ENCODE assay signal across 20 mouse cellular contexts in the genomic region with DNA sequence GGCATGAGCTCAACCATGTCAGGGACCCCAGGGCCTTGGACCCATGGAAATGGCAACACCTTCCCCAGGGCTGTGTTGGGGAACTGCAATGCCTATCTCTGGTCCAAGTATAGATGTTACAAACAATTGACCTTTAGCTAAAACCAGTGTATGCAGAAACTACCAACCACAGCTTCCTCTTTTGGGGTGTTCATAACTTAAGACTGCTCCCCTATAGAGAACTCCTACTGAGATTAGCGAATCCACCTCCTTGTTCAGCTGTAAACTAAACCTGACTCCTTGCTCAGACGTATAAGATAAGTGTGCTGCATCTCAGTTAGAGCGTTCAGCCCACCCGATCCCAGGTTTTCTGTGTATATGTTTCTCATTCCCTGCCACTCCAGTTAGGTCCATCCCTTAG. TPM values are rescaled to one million over a fixed set of nuclear protein-coding genes. Genes with fewer than 3 reads are reported as not detected.
DNase-seq lines count a peak whose midpoint lies in the region; ATAC-seq and TF ChIP-seq lines count a peak whose summit lies in the region.
"Had no signal": no experiment of that assay in that cellular context is flagged by ENCODE, and none has a peak within 500 bp of the region (broad histone marks: within the 10 kb centered on the region; RNA-seq: fewer than 3 reads in every experiment).

No protein-coding gene starts in this region.

- H3K9ac ChIP-seq in liver, postnatal 0 days (replicated peaks), result no peak overlapping the region
- no peak overlapping the region for H3K9ac ChIP-seq in liver, embryonic 11.5 days (ENCODE audit: low read depth, low read length)
- H3K9ac ChIP-seq: embryonic facial prominence, embryonic 13.5 days; forebrain, embryonic 15.5 days; limb, embryonic 15.5 days; midbrain, embryonic 12.5 days; neural tube, embryonic 13.5 days had no signal

- no peak overlapping the region for H3K4me2 ChIP-seq in liver, postnatal 0 days (ENCODE audit: low read depth, low read length)
- H3K4me2 ChIP-seq in liver, embryonic 11.5 days, result no peak overlapping the region
- H3K4me2 ChIP-seq: embryonic facial prominence, embryonic 13.5 days; forebrain, embryonic 15.5 days; limb, embryonic 15.5 days; midbrain, embryonic 12.5 days; neural tube, embryonic 13.5 days had no signal

- H3K9me3 ChIP-seq in liver, postnatal 0 days (ENCODE audit: low read length), result no peaks in the 10 kb centered on the region
- H3K9me3 ChIP-seq in liver, embryonic 11.5 days (ENCODE audit: control insufficient read depth, low read length), result no peaks in the 10 kb centered on the region
- H3K9me3 ChIP-seq in megakaryocyte, embryonic 14.5 days, result peaks cover 12% of the 10 kb centered on the region
- H3K9me3 ChIP-seq: embryonic facial prominence, embryonic 13.5 days; forebrain, embryonic 15.5 days; limb, embryonic 15.5 days; midbrain, embryonic 12.5 days; neural tube, embryonic 13.5 days had no signal

- no peaks in the 10 kb centered on the region for H3K36me3 ChIP-seq in liver, postnatal 0 days (replicated peaks; ENCODE audit: insufficient read depth, low read length)
- H3K36me3 ChIP-seq in liver, embryonic 11.5 days (ENCODE audit: control insufficient read depth, insufficient read depth, low read length), result no peaks in the 10 kb centered on the region
- peaks cover 17% of the 10 kb centered on the region for H3K36me3 ChIP-seq in megakaryocyte, embryonic 14.5 days (replicated peaks; ENCODE audit: low read length)
- H3K36me3 ChIP-seq: embryonic facial prominence, embryonic 13.5 days; forebrain, embryonic 15.5 days; limb, embryonic 15.5 days; midbrain, embryonic 12.5 days; neural tube, embryonic 13.5 days had no signal

- no peak for DNase-seq in liver, postnatal 0 days
- DNase-seq in liver, embryonic 11.5 days (ENCODE audit: low spot score), result no peak
- peak; percentile 81 for DNase-seq in 416B (ENCODE audit: low read depth)
- DNase-seq in urinary bladder, adult 18-20 months (ENCODE audit: low spot score in 2 of 2), result no peak
- DNase-seq in heart, postnatal 14 days, result no peak
- no peak for DNase-seq in gastrocnemius, adult 18-20 months (ENCODE audit: low spot score)
- DNase-seq: adrenal gland, adult 8-10 months; cerebellum, adult 9-11 months; gastrocnemius, postnatal 25 days; kidney, adult 11 months; layer of hippocampus, postnatal 36 days; thymus, postnatal 25 days had no signal

- intact Hi-C loops in heart, postnatal 14 days (cut with DNase I), result no loop called here

- H3K27ac ChIP-seq in liver, postnatal 0 days (ENCODE audit: low read depth), result peak overlapping the region; percentile 74
- H3K27ac ChIP-seq in liver, embryonic 11.5 days (ENCODE audit: low read depth, low read length), result no peak overlapping the region
- peak overlapping the region; percentile 92 for H3K27ac ChIP-seq in bone marrow, adult 2 months (ENCODE audit: control insufficient read depth, insufficient read depth, low read depth, low read length, poor library complexity)
- H3K27ac ChIP-seq: embryonic facial prominence, embryonic 13.5 days; forebrain, embryonic 15.5 days; kidney, postnatal 0 days; limb, embryonic 15.5 days; midbrain, embryonic 12.5 days; neural tube, embryonic 13.5 days had no signal

- no peak for TF ChIP-seq EP300 in liver, postnatal 0 days (IDR thresholded peaks at IDR 0.05; ENCODE audit: low read depth)

- no peak for TF ChIP-seq CTCF in liver, postnatal 0 days (IDR thresholded peaks at IDR 0.05; ENCODE audit: low read depth)
- TF ChIP-seq CTCF in bone marrow, adult 2 months (IDR thresholded peaks at IDR 0.05; ENCODE audit: control insufficient read depth, insufficient read depth, low read length), result no peak

- peak; percentile 28; the same call in 1 of the 2 replicates for ATAC-seq in liver, postnatal 0 days
- ATAC-seq in liver, embryonic 11.5 days (replicated peaks; ENCODE audit: low FRiP score), result no peak
- ATAC-seq: forebrain, embryonic 15.5 days had no signal

- peaks cover 53% of the 10 kb centered on the region for H3K4me1 ChIP-seq in liver, postnatal 0 days (ENCODE audit: insufficient read depth)
- H3K4me1 ChIP-seq in liver, embryonic 11.5 days (replicated peaks; ENCODE audit: control insufficient read depth, insufficient read depth, low read length), result peaks cover 24% of the 10 kb centered on the region
- H3K4me1 ChIP-seq in bone marrow, adult 2 months (ENCODE audit: control insufficient read depth, insufficient read depth, low read length), result peaks cover 9% of the 10 kb centered on the region
- H3K4me1 ChIP-seq in megakaryocyte, embryonic 14.5 days, result peaks cover 61% of the 10 kb centered on the region
- H3K4me1 ChIP-seq: forebrain, embryonic 15.5 days; midbrain, embryonic 12.5 days had no signal

- no peaks in the 10 kb centered on the region for H3K27me3 ChIP-seq in liver, postnatal 0 days (ENCODE audit: insufficient read depth, low read length)
- H3K27me3 ChIP-seq in liver, embryonic 11.5 days (replicated peaks; ENCODE audit: control insufficient read depth, insufficient read depth, low read length), result no peaks in the 10 kb centered on the region
- H3K27me3 ChIP-seq in megakaryocyte, embryonic 14.5 days (replicated peaks), result no peaks in the 10 kb centered on the region
- H3K27me3 ChIP-seq: embryonic facial prominence, embryonic 13.5 days; forebrain, embryonic 15.5 days; limb, embryonic 15.5 days; midbrain, embryonic 12.5 days; neural tube, embryonic 13.5 days had no signal

- WGBS in liver, postnatal 0 days (ENCODE audit: insufficient replicate concordance), result 59% methylated on average over 4 of the region's 4 CpGs
- WGBS in liver, embryonic 11.5 days, result 75% methylated on average over 4 of the region's 4 CpGs
- WGBS in bone marrow, adult 2 months, result 33% methylated on average over 4 of the region's 4 CpGs

- no peak for TF ChIP-seq POLR2A in bone marrow, adult 2 months (IDR thresholded peaks at IDR 0.05; ENCODE audit: borderline replicate concordance, control insufficient read depth, low read depth, low read length)

- H3K4me3 ChIP-seq in liver, postnatal 0 days (ENCODE audit: low read depth, low read length), result no peak overlapping the region
- H3K4me3 ChIP-seq in liver, embryonic 11.5 days (ENCODE audit: low read depth, low read length), result no peak overlapping the region
- H3K4me3 ChIP-seq in bone marrow, adult 2 months (replicated peaks; ENCODE audit: control insufficient read depth, low read depth, low read length), result no peak overlapping the region
- peak overlapping the region; percentile 34 for H3K4me3 ChIP-seq in megakaryocyte, embryonic 14.5 days (replicated peaks)
- H3K4me3 ChIP-seq: embryonic facial prominence, embryonic 13.5 days; forebrain, embryonic 15.5 days; limb, embryonic 15.5 days; midbrain, embryonic 12.5 days; neural tube, embryonic 13.5 days had no signal

RNA-seq across cellular contexts. Expression of gene H3f3a, which starts 12.9 kb away (rescaled TPM):
- 1,306 and 1,327 TPM in 2 replicates for polyA plus RNA-seq in liver, postnatal 0 days (2015; fragmentation: Nextera tagmentation; extraction: Ambion mirVana)
- polyA plus RNA-seq in liver, embryonic 11.5 days (2014; fragmentation: Nextera tagmentation; extraction: Ambion mirVana), result 1,897 and 1,996 TPM in 2 replicates
- polyA plus RNA-seq in bone marrow, adult 2 months (2011; ENCODE audit: insufficient read depth, insufficient read length, low replicate concordance, missing spikeins), result 682 and 801 TPM in 2 replicates
- 752 and 2,061 TPM in 2 replicates for polyA plus RNA-seq in megakaryocyte, embryonic 14.5 days (2012; ENCODE audit: insufficient read depth, low replicate concordance)
- 100 to 1,000 TPM; 659 to 710 TPM for total RNA-seq in heart, postnatal 14 days (2021)
- total RNA-seq in gastrocnemius, adult 18-20 months (2021), result 100 to 1,000 TPM; 285 to 302 TPM

RNA-seq across cellular contexts. Expression of gene Sde2, which starts 24.3 kb away (rescaled TPM):
- polyA plus RNA-seq in liver, postnatal 0 days (2015; fragmentation: Nextera tagmentation; extraction: Ambion mirVana), result 11.5 and 11.8 TPM in 2 replicates
- 49.0 and 49.2 TPM in 2 replicates for polyA plus RNA-seq in liver, embryonic 11.5 days (2014; fragmentation: Nextera tagmentation; extraction: Ambion mirVana)
- polyA plus RNA-seq in bone marrow, adult 2 months (2011; ENCODE audit: insufficient read depth, insufficient read length, low replicate concordance, missing spikeins), result 13.9 and 24.7 TPM in 2 replicates
- polyA plus RNA-seq in megakaryocyte, embryonic 14.5 days (2012; ENCODE audit: insufficient read depth, low replicate concordance), result 8.2 and 18.2 TPM in 2 replicates
- 10 to 100 TPM; 12.4 to 14.9 TPM for total RNA-seq in heart, postnatal 14 days (2021)
- 1 to 10 TPM; 7.1 to 9.6 TPM for total RNA-seq in gastrocnemius, adult 18-20 months (2021)
